Mouse (Mus musculus): ENCODE measurements around the gene Plcb1.

The Plcb1 gene

GRCm38 (mm10) chr2:134838185-134838584, 52.3 kb downstream of the Plcb1 start:
- no peak for DNase-seq (ENCODE audit: low spot score in 2 of 2)

GRCm38 (mm10) chr2:134838888-134839287, 53.0 kb downstream of the Plcb1 start:
- no peak for DNase-seq (ENCODE audit: low spot score in 2 of 2)

DNA sequence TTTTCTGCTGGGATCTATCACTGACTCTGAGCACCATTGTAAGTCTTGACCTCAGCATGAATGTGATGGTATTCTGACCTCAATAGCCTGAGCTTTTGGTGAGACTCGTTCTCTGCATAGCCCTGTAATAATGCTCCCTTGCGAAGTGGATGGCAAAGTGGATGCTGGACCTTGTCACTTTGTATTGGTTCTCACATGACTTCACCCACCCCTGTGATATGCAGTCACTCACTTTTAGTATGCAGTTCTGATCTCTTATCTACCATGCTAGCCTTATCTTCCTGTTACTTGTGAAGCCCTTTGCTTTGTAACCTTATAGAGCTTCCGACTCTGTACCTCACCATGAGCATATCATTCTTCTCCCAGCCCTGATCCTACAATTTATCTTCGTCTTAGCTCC, 57.0 kb downstream of the Plcb1 start:
- DNase-seq (ENCODE audit: low spot score in 2 of 2): no peak

DNA sequence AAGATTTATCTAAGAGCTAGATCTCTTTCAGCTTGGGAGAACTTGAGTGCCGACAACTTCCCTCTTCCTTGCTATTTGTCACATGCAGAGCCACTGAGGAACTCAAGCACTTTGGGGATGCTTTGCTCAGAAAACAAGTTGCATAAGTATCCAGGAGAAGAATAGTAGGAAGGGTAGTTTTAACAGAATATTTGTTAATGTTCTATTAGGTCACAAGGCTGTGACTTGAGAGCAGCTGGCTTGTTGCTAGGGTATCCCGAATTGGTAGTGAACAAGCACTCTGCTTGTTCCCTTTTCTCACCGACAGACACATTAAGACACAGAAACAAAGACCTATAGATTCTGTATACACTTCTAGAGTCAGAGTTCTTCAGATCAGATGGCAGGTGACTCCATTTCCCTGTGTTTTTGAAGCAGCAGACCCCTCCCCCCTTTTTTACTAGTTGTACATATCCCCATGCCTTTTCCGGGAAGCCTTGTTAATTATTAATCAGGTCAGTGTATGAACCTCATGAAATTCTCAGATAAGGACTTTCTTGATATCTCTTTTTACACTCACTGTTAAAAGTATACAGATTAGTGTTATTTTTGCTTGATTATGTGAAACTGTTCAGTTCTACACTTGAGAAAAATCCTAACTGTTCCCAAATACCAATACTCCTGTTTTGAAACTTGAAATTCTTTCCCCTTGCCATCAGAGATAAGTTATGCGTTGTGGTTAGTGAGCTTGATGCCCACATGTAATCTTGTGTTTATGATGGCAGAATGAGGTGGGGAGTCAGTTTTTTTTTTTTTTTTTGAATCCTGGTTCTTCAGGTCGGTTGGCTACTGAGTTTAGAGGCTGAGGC, 58.7 kb downstream of the Plcb1 start:
- no peak for DNase-seq (ENCODE audit: low spot score in 2 of 2)

GRCm38 (mm10) chr2:134845239-134845738, 59.4 kb downstream of the Plcb1 start:
- DNase-seq (ENCODE audit: low spot score in 2 of 2): no peak

DNA sequence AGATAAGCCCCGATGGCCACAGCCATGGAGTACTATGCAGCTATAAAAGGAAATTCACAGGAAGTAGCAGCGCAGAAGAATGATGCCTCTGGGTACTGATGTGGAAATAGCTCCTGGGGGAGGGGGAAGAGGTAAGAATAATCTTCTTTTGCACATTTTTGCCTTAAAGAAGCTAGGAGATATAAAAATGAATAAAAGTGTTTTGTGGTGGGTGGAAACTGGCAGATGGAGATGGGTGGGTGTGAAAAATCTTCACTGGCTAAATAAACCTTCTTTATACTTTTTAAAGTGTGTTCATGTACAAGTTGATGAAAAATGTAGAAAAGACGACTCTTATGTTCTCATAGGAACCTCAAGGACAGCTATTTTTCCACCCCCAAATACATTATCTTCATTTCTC, 60.7 kb downstream of the Plcb1 start:
- no peak for DNase-seq (ENCODE audit: low spot score in 2 of 2)

GRCm38 (mm10) chr2:134851189-134852171, 65.6 kb downstream of the Plcb1 start:
- DNase-seq (ENCODE audit: low spot score in 2 of 2): no peak

GRCm38 (mm10) chr2:134856239-134856638, 70.4 kb downstream of the Plcb1 start:
- DNase-seq (ENCODE audit: low spot score in 2 of 2): no peak

DNA sequence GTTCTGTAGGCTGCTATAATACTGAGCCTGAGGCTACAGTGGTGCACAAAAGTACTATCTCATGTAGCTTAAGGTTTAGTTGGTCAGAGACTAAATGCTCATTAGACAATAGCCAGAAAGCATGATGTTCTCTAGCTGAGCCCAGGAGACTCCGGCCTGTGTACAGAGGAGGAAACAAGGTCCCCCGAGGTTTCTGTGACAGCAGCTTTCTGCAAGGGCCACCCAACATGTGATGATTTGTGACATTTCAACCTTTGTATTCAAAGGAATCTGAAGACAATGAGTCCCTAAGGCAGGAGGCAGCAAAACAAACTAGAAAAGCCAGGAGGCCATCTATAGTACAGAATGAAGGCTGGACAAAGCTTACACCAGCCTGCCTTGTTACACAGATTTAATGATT, 70.8 kb downstream of the Plcb1 start:
- no peak for DNase-seq (ENCODE audit: low spot score in 2 of 2)

DNA sequence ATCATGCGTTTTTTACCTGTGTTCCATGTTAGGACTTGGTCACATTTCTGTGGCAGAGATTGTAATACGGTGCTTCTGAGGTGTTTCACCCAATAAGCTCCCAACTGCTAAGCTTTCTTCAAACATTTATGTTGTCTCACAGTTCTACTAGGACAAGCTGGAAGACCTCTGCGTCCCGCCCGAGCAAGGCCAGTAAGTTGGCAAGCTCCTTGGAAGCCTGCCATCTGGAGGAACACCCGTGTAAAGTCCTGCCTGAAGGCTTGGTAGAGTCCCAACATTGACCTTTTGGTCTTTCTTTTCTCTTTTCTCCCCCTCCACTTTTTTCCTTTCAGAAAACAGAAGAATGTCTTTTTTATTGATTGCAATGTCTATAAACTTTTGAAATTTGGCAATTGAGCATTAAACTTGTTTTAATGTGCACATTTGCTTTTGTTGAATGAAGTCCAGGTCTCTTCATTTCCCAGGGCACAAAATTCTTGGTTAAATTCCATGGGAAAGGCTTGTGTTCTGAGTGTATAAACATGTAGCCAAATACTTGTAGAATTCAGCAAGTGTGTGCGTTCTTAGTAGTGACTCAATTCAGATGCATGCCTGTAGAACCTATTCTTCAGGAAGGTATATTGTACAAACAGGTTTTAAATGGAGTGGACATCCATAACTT, 79.2 kb downstream of the Plcb1 start:
- DNase-seq (ENCODE audit: low spot score in 2 of 2): no peak

- DNase-seq (ENCODE audit: low spot score in 2 of 2): no peak
Measured at GRCm38 (mm10) chr2:134867381-134867780, 81.5 kb downstream of the Plcb1 start.

DNA sequence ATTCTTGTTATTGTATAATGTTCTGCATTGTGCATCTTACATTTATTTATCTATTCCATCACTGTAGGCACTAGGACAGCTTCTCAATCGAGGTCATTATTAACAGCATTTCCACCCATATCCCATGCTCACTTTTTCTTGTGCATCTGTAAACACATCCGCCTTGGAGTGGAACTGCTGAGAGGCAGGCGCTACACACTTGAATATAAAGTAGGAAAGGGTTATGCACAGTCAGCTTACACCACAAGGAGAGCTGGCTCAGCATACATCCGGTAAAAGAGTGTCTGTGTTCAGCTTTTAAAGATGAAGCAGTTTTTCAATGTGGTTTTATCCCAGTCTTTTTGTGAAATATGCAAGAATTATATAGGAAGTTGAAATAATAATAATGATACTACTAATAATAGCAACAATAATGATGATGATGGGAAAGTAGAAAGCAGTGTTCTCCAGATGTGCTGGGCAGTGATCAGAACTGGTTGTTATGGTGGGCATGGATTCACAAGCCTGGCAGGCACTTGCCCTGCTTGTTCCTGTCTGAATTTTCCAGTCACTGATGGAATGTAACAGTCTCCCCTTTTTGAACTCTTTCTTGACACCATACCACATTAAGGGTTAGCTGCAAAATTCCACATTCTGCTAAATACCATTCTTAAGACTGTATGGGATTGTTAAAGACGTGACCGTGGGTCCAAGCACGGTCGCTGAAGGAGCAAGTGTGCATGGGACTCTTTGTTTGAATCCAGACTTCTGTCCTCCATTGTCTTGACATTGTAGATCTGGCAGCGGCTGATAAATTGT, 86.0 kb downstream of the Plcb1 start:
- DNase-seq (ENCODE audit: low spot score in 2 of 2): no peak

DNA sequence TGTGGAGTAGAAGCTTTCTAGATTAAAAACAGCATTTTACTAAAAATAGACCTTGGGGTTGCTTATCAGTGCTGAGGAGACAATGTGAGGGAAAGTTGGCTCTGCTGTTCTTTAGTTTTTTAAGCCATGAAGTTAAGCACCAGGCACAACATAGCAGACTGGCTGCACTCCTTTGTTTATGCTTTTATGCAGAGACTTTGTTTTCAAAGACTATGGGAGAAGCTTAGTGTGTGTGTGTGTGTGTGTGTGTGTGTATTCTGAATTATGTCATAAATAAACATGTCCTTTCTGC, 86.6 kb downstream of the Plcb1 start:
- no peak for DNase-seq (ENCODE audit: low spot score in 2 of 2)

DNA sequence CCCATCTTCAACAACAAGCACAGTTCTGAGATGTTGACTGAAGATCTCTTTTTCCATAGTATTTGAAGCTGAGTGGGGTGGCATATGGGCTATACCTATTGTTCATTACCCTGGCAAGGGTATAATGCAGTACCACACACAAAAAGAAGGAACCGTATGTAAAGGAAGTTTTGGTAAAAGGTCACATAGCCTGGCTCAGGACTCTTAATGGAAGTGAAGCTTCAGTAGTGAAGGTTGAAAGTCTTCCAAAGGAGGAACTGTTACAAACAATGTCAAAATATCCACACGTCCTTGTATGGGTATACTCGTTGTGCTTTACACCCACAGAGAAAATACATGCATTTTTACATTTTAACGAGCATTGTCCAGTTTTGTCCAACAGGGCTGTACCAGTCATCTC, 91.3 kb downstream of the Plcb1 start:
- DNase-seq (ENCODE audit: low spot score in 2 of 2): no peak

DNA sequence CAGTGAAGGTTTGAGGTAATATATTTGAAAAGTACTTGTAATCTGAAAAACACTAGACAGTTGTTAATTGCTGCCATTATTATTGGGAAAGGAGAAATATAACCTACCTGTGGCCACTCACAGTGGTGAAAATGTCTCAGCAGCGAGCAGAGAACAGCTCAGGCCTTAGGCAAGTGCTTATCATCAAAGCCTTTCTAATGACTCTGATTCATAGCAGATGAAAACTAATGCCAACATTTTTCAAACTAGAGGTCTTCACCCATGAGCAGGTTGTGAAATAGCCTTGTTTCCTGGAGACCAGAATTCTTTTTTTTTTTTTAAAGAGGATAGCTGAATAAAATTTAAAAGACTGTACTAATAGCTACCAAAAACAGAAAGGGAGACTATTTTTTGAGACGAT, 105.3 kb downstream of the Plcb1 start:
- DNase-seq (ENCODE audit: low spot score in 2 of 2): no peak

- DNase-seq (ENCODE audit: low spot score in 2 of 2): no peak
Measured at GRCm38 (mm10) chr2:134894776-134895175, 108.9 kb downstream of the Plcb1 start.

- no peak for DNase-seq (ENCODE audit: low spot score in 2 of 2)
Measured at GRCm38 (mm10) chr2:134896196-134896595, 110.3 kb downstream of the Plcb1 start.

DNA sequence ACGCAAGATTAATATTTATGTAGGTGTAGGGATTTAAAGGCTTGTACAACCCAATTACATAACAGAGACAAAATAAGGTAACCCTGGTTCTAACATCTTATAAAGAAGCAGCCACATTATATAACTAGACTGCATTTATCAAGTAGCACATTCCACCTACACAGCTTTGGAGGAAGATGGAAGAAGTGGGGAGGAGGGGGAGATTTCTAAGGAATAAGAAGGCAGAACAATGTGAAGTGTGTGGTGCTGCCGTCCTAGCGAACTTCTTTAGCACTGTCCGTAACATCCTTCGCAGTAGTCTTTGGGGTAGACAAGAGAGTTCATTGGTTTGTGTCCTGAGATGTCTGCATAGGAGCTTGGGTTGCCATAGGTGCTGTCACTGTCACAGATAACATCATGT, 111.2 kb downstream of the Plcb1 start:
- DNase-seq (ENCODE audit: low spot score in 2 of 2): no peak

GRCm38 (mm10) chr2:134901521-134901920, 115.7 kb downstream of the Plcb1 start:
- DNase-seq (ENCODE audit: low spot score in 2 of 2): no peak

GRCm38 (mm10) chr2:134910882-134911281, 125.0 kb downstream of the Plcb1 start:
- DNase-seq (ENCODE audit: low spot score in 2 of 2): no peak

DNA sequence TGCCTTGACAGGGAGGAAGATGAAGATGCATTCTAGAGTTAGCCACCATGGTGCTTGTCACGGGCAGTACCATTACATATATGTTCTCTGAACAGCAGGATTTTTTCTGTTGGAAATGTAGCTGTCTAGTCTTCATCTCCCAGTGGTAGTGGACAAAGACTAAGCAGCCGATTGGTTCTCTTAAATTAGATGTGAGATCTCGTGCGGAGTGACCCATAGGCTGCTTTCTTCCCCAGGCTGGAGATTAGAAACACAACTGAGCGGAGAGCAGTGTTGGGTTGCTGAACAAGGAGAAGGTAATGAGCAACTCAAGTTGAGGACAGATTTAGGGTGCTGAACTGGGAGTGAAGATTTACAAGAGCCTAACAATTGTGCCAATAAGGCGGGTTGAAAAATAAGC, 125.5 kb downstream of the Plcb1 start:
- no peak for DNase-seq (ENCODE audit: low spot score in 2 of 2)

Data from spleen, postnatal 36 days (tissue).